Mouse (Mus musculus) myocyte (in vitro differentiated cells): ENCODE measurements at regions not wholly inside any gene's neighbourhood (a gene's known extent, or its start where the extent isn't known, plus 50 kb on each side); places are given as distances from the start of the nearest gene placed in this dataset.

ENCODE experiments used
- E2F4 ChIP-seq: IDR thresholded peaks from one replicate; pipeline ENCODE4 v1.6.1; 2011; ENCODE audit warnings: mild to moderate bottlenecking, control low read depth, moderate library complexity; ENCODE audit not compliant: insufficient read depth
- MAX ChIP-seq: IDR thresholded peaks from one replicate; pipeline ENCODE4 v1.6.1; 2011; ENCODE audit warnings: low read depth, mild to moderate bottlenecking, control low read depth

GRCm38 (mm10) chr3:124018618-124019017, 302.0 kb upstream of the Tram1l1 start:
- no peak for TF ChIP-seq E2F4
- TF ChIP-seq MAX: no peak
